Mouse (Mus musculus) large intestine, adult 2 months (tissue): ENCODE results near the gene Polr1c. TPM values are rescaled to one million over a fixed set of nuclear protein-coding genes. Genes with fewer than 3 reads are reported as not detected.

Experiments used
- DNase-seq: peaks from one replicate; pipeline ENCODE4 v3.0.0-alpha.2; 2012; ENCODE audit warnings: low read depth, low spot score
- WGBS: fragments of 180-500 bp; shearing (Covaris S2); methylation state at CpG from one replicate; pipeline ENCODE4 v1.1.7; 2018; 5-methylcytosine and 5-hydroxymethylcytosine counted together
- polyA plus RNA-seq: library from polyadenylated mRNA; depleted of rRNA; stranded (reverse); fragments of >200 nt; gene quantifications from 2 replicates; pipeline ENCODE4 v1.2.3, GENCODE M21; 2012

Gene Polr1c
- polyA plus RNA-seq, 1 experiment: 47.8 TPM

DNA sequence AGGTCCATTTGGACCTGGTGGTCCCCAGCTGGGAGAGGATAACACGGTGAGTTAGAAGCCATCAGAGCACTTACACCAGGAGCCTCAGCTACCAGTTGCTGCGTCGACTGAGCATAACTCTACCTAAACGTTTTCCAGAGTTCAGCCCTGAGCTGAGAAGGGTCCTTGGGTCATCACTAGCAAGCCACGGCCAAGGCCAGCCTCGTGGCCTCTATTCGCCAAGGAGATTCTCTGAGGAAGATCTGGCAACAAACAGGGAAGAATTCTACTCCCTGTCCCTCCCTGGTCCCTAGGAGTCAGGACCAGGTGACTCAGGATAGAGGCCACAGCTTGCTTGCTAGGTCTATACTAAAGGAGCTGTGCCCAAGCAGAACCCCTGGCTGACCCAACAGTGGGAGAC is 19.7 kb upstream of the Polr1c start:
- 85% methylated on average over 7 of the region's 7 CpGs for WGBS

DNA sequence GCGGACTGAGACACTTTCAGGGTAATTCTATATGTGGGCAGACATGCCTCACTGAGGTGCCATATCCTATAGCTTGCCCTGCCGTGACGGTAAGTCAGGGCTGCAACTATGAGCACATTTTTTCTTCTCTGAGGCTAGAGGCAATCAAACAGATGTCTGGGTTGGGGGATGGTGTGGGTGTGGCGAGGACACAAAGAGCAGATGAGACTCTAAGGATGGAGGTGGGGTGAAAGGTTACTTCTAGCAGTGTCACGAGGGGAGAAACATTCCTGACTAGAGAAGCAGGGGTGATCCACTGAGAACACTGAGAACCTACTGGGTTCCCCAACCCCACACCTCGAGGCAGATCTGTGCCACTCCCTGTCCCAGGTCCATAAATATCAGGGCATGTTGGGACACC is 19.1 kb upstream of the Polr1c start:
- 82% methylated on average over 6 of the region's 6 CpGs for WGBS
- DNase-seq: no peak

More for the DNA sequence above, 19.7 kb upstream of the Polr1c start:
- DNase-seq: no peak

GRCm38 (mm10) chr17:46265918-46266618 is 18.2 kb upstream of the Polr1c start:
- 20% methylated on average over 14 of the region's 14 CpGs for WGBS
- no peak for DNase-seq

DNA sequence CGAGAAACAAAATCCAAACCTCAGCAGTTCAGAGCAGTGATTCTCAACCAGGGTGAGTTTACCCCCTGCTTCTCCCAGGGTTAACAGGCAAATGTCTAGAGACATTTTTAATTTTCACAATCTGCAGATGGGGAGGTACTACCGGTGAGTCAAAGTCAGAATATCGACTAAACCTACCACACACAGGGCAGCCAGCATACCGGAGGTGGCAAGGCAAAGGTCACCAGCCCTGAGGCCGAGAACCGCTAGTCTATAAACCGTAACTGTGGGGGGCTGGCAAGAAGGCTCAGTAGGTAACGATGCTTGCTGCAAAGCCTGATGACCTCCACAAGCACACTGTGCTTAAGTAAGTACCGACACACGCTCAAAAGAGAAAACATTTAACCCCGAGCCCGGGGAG is 17.6 kb upstream of the Polr1c start:
- DNase-seq: no peak
- whole genome bisulfite sequencing: 83% methylated on average over 12 of the region's 12 CpGs

GRCm38 (mm10) chr17:46262201-46262694 is 14.4 kb upstream of the Polr1c start:
- no peak for DNase-seq
- WGBS: 81% methylated on average over 5 of the region's 5 CpGs

DNA sequence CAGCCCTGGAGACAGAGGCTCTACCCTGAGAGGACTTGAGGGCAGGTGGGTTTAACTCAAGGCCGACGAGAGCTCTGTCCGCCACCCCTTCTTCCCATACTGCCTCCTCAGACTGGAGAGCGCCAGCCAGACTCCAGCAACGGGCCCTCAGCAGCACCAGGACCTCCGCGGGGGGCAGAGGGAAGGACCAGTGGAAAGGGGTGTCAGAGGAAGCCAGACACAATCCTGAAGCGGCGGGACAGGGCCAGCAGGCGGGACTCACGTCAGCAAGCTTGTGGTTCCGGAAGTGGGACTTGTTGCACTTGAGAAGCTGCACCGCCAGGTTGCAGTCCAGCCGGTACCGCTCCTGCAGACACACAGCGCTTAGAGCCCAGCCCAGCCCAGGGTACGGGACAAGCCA is 11.8 kb upstream of the Polr1c start:
- WGBS: 87% methylated on average over 17 of the region's 17 CpGs

GRCm38 (mm10) chr17:46258279-46259053 is 10.6 kb upstream of the Polr1c start:
- WGBS: 84% methylated on average over 30 of the region's 30 CpGs
- DNase-seq: no peak

More for the DNA sequence above, 11.8 kb upstream of the Polr1c start:
- DNase-seq: no peak

DNA sequence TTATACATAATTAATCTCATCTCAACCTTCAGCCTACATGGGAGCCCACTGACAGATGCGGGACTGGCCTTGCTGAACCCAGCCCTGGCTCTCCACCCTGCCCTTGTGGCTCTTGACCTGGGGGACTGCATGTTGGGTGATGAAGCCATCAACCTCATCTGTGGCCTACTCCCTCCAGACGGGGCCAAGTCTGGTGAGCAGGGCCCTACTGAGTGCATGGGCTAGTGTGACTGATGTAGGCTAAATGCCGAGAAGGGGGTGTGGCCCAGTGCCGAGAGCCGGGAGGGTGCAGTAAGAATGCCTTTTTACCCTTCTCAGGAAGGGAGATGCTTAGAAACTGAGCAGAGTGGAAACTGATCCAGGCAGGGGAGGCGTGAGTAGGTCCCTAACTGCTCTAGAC is 7.3 kb upstream of the Polr1c start:
- WGBS: 29% methylated on average over 6 of the region's 6 CpGs
- no peak for DNase-seq

- WGBS: under 1% methylated on average over 48 of the region's 54 CpGs
- no peak for DNase-seq
Observed at GRCm38 (mm10) chr17:46254106-46254505, 6.3 kb upstream of the Polr1c start.

GRCm38 (mm10) chr17:46253452-46254084 is 5.7 kb upstream of the Polr1c start, which contains the start of gene Lrrc73:
Lrrc73 (plus strand) TSS chr17:46253531.
- WGBS: 3% methylated on average over 48 of the region's 48 CpGs
- no peak for DNase-seq

GRCm38 (mm10) chr17:46252571-46253451 is 5.0 kb upstream of the Polr1c start:
- DNase-seq: no peak
- WGBS: 57% methylated on average over 14 of the region's 14 CpGs

DNA sequence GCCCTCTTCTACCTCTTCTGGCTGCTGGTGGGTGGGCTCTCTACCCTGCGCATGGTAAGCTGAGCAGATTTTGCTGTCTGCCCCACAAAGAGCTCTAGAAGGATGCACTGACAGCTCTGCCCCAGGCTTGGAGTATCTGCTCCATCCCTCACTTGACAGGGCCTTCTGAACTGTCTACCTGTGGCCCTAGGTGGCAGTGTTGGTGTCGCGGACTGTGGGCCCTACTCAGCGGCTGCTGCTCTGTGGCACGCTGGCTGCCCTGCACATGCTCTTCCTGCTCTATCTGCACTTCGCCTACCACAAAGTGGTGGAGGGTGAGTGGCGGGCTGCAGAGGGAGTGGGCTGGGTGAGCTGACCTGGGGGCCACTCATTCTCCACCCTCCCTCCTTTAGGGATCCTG is 3.3 kb upstream of the Polr1c start:
- DNase-seq: no peak
- WGBS: 75% methylated on average over 7 of the region's 7 CpGs

DNA sequence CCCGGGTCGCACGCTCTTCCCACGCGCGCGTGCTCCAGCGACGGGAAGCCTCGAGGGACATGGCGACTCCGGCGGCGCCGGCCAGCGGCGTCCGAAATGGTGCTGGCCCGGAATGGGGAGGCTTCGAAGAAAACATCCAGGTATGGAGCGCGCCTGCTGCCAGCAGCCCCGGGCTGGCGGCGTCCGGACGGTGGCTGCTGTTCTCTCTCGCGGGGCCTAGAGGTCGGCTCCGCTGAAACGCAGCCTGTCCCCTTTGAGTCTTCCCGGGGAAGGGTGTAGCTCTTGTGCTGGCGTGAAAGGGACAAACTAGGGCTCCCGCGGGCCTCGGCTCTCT is 302 bp upstream of the Polr1c start:
- WGBS: under 1% methylated on average over 37 of the region's 37 CpGs
- DNase-seq: no peak

DNA sequence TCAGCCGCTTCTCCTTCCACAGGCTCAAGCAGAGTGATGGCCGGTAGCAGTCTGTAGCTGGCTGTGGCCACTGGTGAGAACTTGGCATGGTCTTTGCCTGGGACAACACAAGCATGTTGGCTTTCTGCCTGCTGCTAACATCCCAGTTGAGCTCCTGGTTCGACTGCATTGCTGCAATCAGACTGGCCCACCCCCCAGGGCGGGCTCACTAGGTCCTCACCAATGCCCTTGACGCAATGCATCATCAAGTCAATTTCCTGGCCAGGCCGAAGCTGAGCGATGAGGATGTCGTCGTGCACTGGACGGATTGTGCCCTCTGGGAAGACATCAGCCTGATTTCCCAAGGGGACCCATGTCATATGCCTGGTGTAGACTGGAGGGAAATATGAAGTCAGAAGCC is 3.3 kb downstream of the Polr1c start:
- 75% methylated on average over 10 of the region's 10 CpGs for WGBS
- no peak for DNase-seq

GRCm38 (mm10) chr17:46243624-46244023 is 4.2 kb downstream of the Polr1c start:
- WGBS: 27% methylated on average over 2 of the region's 2 CpGs
- no peak for DNase-seq

- DNase-seq: peak; percentile 63
- 25% methylated on average over 4 of the region's 4 CpGs for WGBS
Observed at GRCm38 (mm10) chr17:46242993-46243392, 4.9 kb downstream of the Polr1c start.

DNA sequence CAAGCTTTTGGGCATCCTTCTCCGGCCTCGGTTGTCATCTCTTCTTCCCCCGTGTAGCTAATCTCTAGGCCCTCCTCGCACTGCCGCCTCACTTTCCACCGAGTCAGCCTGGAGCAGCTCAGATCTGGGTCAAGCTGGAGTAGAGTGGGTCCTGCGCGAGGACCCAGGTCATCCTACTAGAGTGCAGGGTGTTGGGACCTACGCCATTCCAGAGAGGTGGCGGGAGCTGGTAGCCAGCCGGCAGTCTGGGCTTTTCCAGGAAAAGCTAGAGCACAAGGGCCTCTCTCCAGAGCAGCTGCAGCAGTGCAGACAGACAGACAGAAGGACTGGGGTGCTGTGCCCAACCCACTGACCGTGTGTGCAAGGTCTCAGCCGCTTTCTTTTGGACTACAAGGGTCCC is 5.6 kb downstream of the Polr1c start:
- no peak for DNase-seq
- WGBS: 87% methylated on average over 13 of the region's 13 CpGs

DNA sequence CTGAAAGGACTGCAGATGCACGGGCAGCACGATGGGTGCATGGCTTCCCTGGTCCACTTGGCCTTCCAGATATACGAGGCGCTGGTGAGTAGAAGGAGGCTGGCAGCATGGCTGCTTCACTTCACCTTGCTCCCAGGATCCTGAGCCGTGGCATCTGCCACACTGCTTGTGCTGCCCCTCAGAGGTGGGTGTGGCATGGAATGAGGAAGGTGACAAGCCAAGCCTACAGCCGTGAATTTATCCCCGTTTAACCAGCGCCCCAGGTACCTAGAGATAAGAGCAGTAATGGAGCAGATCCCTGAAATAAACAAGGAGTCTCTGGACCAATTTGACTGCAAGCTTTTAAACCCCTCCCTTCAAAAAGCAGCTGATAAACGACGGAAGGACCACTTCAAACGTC is 6.4 kb downstream of the Polr1c start:
- WGBS: 46% methylated on average over 11 of the region's 11 CpGs
- DNase-seq: no peak

GRCm38 (mm10) chr17:46239516-46240114 is 8.2 kb downstream of the Polr1c start:
- DNase-seq: no peak
- 95% methylated on average over 15 of the region's 15 CpGs for WGBS
